Mouse (Mus musculus) right cerebral cortex, postnatal 10 days (tissue): ENCODE measurements around the gene Gm10666.
"Not testable (repeated sequence)": the region's sequence is repeated elsewhere in the genome, so short reads cannot be mapped to it uniquely, and the experiment has no call there.

ENCODE experiments used
- DNase-seq, 2 experiments: peaks; one replicate each; pipeline ENCODE4 v3.0.0; 2021; ENCODE audit warnings: low spot score in 2 of 2

Gene Gm10666

GRCm38 (mm10) chr7:22134641-22135040 is at the start of gene Gm10666:
Gm10666 (minus strand) TSS chr7:22134741.
- DNase-seq, result not testable (repeated sequence)

- DNase-seq, result not testable (repeated sequence)
Measured at GRCm38 (mm10) chr7:22163935-22164334, 29.4 kb upstream of the Gm10666 start, which contains the start of gene Vmn1r142. Vmn1r142 (minus strand) TSS chr7:22164035.

GRCm38 (mm10) chr7:22118145-22118544 is 16.4 kb downstream of the Gm10666 start, which contains the start of gene Gm16451:
Gm16451 (minus strand) TSS chr7:22118245.
- DNase-seq, result not testable (repeated sequence)
